Mouse (Mus musculus): ENCODE measurements around the gene Cdh23.

GRCm38 (mm10) chr10:60269141-60270064 is 426.9 kb downstream of the Cdh23 start:
- TF ChIP-seq POLR2A (IDR thresholded peaks at IDR 0.05; ENCODE audit: insufficient read length, low read depth) (no peak), E2F4 (IDR thresholded peaks at IDR 0.05; ENCODE audit: insufficient read depth) (no peak), MAX (IDR thresholded peaks at IDR 0.05; ENCODE audit: low read depth) (no peak), POLR2AphosphoS2 (IDR thresholded peaks at IDR 0.05; ENCODE audit: insufficient read length, low read depth) (no peak), USF1 (IDR thresholded peaks at IDR 0.05; ENCODE audit: low read depth) (no peak), CEBPB (IDR thresholded peaks at IDR 0.05; ENCODE audit: insufficient read depth, poor library complexity, severe bottlenecking) (no peak), TCF12 (IDR thresholded peaks at IDR 0.05; ENCODE audit: insufficient read depth, poor library complexity, severe bottlenecking) (no peak), MYOG (IDR thresholded peaks at IDR 0.05; ENCODE audit: control insufficient read depth in 1 of 3, insufficient read depth in 1 of 3, insufficient read length in 2 of 3, low read depth in 2 of 3) (peak; percentile 53 to 95 (median 71)), REST (IDR thresholded peaks at IDR 0.05; ENCODE audit: insufficient read depth, insufficient read length) (no peak), MYOD1 (IDR thresholded peaks at IDR 0.05; ENCODE audit: control insufficient read depth in 1 of 3, insufficient read length in 2 of 3, low read depth in 2 of 3) (peak; percentile 9 to 91 (median 83))

Measured in myocyte (in vitro differentiated cells).